Mouse (Mus musculus) hindbrain, postnatal 0 days (tissue): Measurements from ENCODE around the gene March9. TPM values are rescaled to one million over a fixed set of nuclear protein-coding genes. Genes with fewer than 3 reads are reported as not detected.

Experiments
- ATAC-seq: fragments of 200-750 bp; cut with Nextera tagmentation; 2 replicates; pipeline ENCODE4 v1.8.0; 2017; ENCODE audit warnings: mild to moderate bottlenecking, moderate TSS enrichment, moderate library complexity
- DNase-seq: peaks from one replicate; pipeline ENCODE4 v3.0.0-alpha.2; 2015; ENCODE audit warnings: low spot score
- H3K27ac ChIP-seq: fragments of 300-500 bp; sonication (generic); 2 replicates; pipeline ENCODE4 v1.5.1; 2014; ENCODE audit warnings: mild to moderate bottlenecking
- H3K27me3 ChIP-seq: fragments of 300-500 bp; sonication (generic); 2 replicates; pipeline ENCODE4 v1.6.1; 2014; ENCODE audit warnings: low read length, mixed read lengths; ENCODE audit not compliant: insufficient read depth
- H3K36me3 ChIP-seq: fragments of 300-500 bp; sonication (generic); 2 replicates; pipeline ENCODE4 v1.6.1; 2014; ENCODE audit warnings: low read length, mixed read lengths; ENCODE audit not compliant: insufficient read depth
- H3K4me1 ChIP-seq: fragments of 300-500 bp; sonication (generic); 2 replicates; pipeline ENCODE4 v1.6.1; 2014; ENCODE audit warnings: antibody characterized with exemption, low read length, mixed read lengths; ENCODE audit not compliant: insufficient read depth
- H3K4me2 ChIP-seq: fragments of 300-500 bp; sonication (generic); 2 replicates; pipeline ENCODE4 v1.6.1; 2014; ENCODE audit warnings: low read depth, mild to moderate bottlenecking, low read length, moderate library complexity, mixed read lengths
- H3K4me3 ChIP-seq: fragments of 300-500 bp; sonication (generic); 2 replicates; pipeline ENCODE4 v1.5.1; 2014; ENCODE audit warnings: low read length
- H3K9ac ChIP-seq: fragments of 300-500 bp; sonication (generic); replicated peaks from 2 replicates; pipeline ENCODE4 v1.6.1; 2014; ENCODE audit warnings: mild to moderate bottlenecking, low read length, moderate library complexity, mixed read lengths
- H3K9me3 ChIP-seq: fragments of 300-500 bp; sonication (generic); 2 replicates; pipeline ENCODE4 v1.6.1; 2016; ENCODE audit warnings: low read length, mixed read lengths
- CTCF ChIP-seq: IDR thresholded peaks from 2 replicates; pipeline ENCODE4 v1.5.1; 2016; ENCODE audit warnings: antibody characterized with exemption, control low read depth, low read depth
- WGBS: fragments of 180-500 bp; shearing (Covaris S2); extraction: QIAGEN DNeasy Blood & Tissue Kit; methylation state at CpG from one replicate; pipeline ENCODE4 v1.1.7; 2014; 5-methylcytosine and 5-hydroxymethylcytosine counted together
- polyA plus RNA-seq: library from polyadenylated mRNA; unstranded; fragments of >200 nt; fragmentation: Nextera tagmentation; extraction: Ambion mirVana; gene quantifications from 2 replicates; pipeline ENCODE4 v1.2.1, GENCODE M21; 2015
- total RNA-seq: library from RNA; depleted of rRNA; stranded (reverse); fragments of >200 nt; gene quantifications from 2 replicates; pipeline ENCODE4 v1.2.3, GENCODE M21; 2014

March9 gene
- total and polyA plus RNA-seq, 2 experiments from 2014 or later, result 6.7 to 80.1 TPM

GRCm38 (mm10) chr10:127099868-127100267, 39.9 kb upstream of the March9 start:
- Histone ChIP-seq H3K27ac (no peak overlapping the region), H3K4me3 (no peak overlapping the region), H3K9ac (no peak overlapping the region), H3K9me3 (no peaks in the 10 kb centered on the region), H3K4me2 (no peak overlapping the region), H3K36me3 (peaks cover 31% of the 10 kb centered on the region), H3K4me1 (peaks cover 2% of the 10 kb centered on the region; the same call in 1 of the 2 replicates), H3K27me3 (no peaks in the 10 kb centered on the region)
- ATAC-seq (no peak), DNase-seq (no peak)
- 92% methylated on average over 15 of the region's 15 CpGs for WGBS
- no peak for TF ChIP-seq CTCF

GRCm38 (mm10) chr10:127099191-127099590, 39.2 kb upstream of the March9 start:
- no peak for TF ChIP-seq CTCF
- Histone ChIP-seq H3K4me2 (no peak overlapping the region), H3K27ac (no peak overlapping the region), H3K36me3 (peaks cover 31% of the 10 kb centered on the region), H3K9me3 (no peaks in the 10 kb centered on the region), H3K4me3 (no peak overlapping the region), H3K9ac (no peak overlapping the region), H3K27me3 (no peaks in the 10 kb centered on the region), H3K4me1 (peaks cover 6% of the 10 kb centered on the region; the same call in 1 of the 2 replicates)
- no peak for ATAC-seq
- WGBS, result 83% methylated on average over 10 of the region's 10 CpGs
- DNase-seq, result no peak

DNA sequence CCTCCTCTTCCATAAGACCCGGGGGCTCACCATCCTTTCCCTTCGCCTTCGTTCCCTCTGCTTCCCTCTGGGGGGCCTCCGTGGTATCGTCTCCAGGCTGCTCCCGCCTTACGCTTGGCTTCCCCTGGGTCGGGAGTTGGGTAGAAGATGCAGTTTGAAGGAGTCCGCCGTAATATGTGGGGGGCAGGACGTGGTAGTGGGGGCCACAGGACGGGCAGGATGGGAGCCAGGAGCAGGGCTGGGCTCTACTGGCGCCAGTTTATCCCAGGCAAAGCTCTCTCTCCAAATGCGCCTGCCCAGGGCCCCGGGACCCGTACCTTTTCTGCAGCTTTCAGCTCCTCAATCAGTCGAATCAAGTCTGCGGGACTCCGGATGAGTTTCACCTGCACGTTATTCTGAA, 38.5 kb upstream of the March9 start:
- no peak overlapping the region for H3K4me2 ChIP-seq
- no peaks in the 10 kb centered on the region for H3K9me3 ChIP-seq
- H3K27me3 ChIP-seq, result no peaks in the 10 kb centered on the region
- H3K36me3 ChIP-seq, result peaks cover 31% of the 10 kb centered on the region
- ATAC-seq (no peak), DNase-seq (no peak)
- no peak for TF ChIP-seq CTCF
- 79% methylated on average over 20 of the region's 20 CpGs for WGBS
- peaks cover 6% of the 10 kb centered on the region; the same call in 1 of the 2 replicates for H3K4me1 ChIP-seq
- no peak overlapping the region for H3K4me3 ChIP-seq
- no peak overlapping the region for H3K27ac ChIP-seq
- H3K9ac ChIP-seq, result no peak overlapping the region

DNA sequence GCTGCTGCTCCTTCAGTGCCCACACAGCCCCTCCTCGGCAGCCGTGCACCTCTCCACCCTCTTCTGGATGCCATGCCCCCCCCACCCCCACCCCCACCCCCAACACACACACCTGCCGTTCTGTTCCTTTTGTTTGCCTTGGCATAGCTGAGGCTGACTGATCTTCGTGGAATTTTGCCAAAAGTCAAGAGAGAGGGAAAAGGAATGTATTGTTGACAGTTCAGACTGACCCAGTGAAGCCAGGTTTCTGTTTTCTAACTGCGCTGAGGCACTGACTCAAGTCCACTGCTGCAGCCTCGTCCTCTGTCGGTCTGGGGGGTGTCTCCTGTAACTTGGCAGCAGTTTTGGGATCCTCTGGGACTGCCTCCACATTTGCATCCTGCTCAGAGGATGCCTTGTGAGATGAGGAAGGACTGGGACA, 34.4 kb upstream of the March9 start:
- TF ChIP-seq CTCF, result no peak
- Histone ChIP-seq H3K27me3 (no peaks in the 10 kb centered on the region), H3K4me3 (no peak overlapping the region), H3K36me3 (peaks cover 27% of the 10 kb centered on the region), H3K4me1 (peaks cover 6% of the 10 kb centered on the region), H3K9me3 (no peaks in the 10 kb centered on the region), H3K4me2 (no peak overlapping the region), H3K9ac (no peak overlapping the region), H3K27ac (peak overlapping the region; percentile 60; the same call in 1 of the 2 replicates)
- DNase-seq (peak; percentile 54), ATAC-seq (no peak)
- WGBS, result 17% methylated on average over 7 of the region's 7 CpGs

GRCm38 (mm10) chr10:127092742-127093141, 32.8 kb upstream of the March9 start:
- Histone ChIP-seq H3K27ac (no peak overlapping the region), H3K4me3 (no peak overlapping the region), H3K27me3 (no peaks in the 10 kb centered on the region), H3K4me1 (peaks cover 6% of the 10 kb centered on the region), H3K9ac (no peak overlapping the region), H3K4me2 (no peak overlapping the region), H3K36me3 (peaks cover 20% of the 10 kb centered on the region), H3K9me3 (no peaks in the 10 kb centered on the region)
- ATAC-seq, result no peak
- 56% methylated on average over 4 of the region's 4 CpGs for WGBS
- no peak for TF ChIP-seq CTCF
- no peak for DNase-seq

GRCm38 (mm10) chr10:127091507-127092396, 31.8 kb upstream of the March9 start:
- ATAC-seq (peak; percentile 33), DNase-seq (peak; percentile 57)
- 10% methylated on average over 48 of the region's 51 CpGs for WGBS
- Histone ChIP-seq H3K9me3 (no peaks in the 10 kb centered on the region), H3K4me1 (peaks cover 6% of the 10 kb centered on the region), H3K9ac (peak overlapping the region; percentile 28; the same call in 1 of the 2 replicates), H3K4me2 (peak overlapping the region; percentile 49), H3K36me3 (peaks cover 17% of the 10 kb centered on the region; the same call in 1 of the 2 replicates), H3K27me3 (no peaks in the 10 kb centered on the region), H3K27ac (0 out of 2 replicates have a peak overlapping the region, but pooled peaks have one; percentile 36), H3K4me3 (peak overlapping the region; percentile 21)
- no peak; the same call in 1 of the 2 replicates for TF ChIP-seq CTCF
